Mouse (Mus musculus): Measurements from ENCODE around the gene Rabgap1l. TPM values are rescaled to one million over a fixed set of nuclear protein-coding genes. Genes with fewer than 3 reads are reported as not detected.

The Rabgap1l gene
- total RNA-seq, 2 experiments from 2014 or later = 241 to 255 TPM

- no peak for DNase-seq (ENCODE audit: low spot score in 2 of 2)
- TF ChIP-seq CTCF (conservative IDR thresholded peaks at IDR 0.05) = no peak
- no peak overlapping the region for H3K27ac ChIP-seq
- no peak overlapping the region for H3K4me3 ChIP-seq
Measured at GRCm38 (mm10) chr1:160774166-160774565, 18.8 kb downstream of the Rabgap1l start.

GRCm38 (mm10) chr1:160765565-160765964 is 27.4 kb downstream of the Rabgap1l start:
- DNase-seq (ENCODE audit: low spot score in 2 of 2) = no peak
- Histone ChIP-seq H3K27ac (no peak overlapping the region), H3K4me3 (no peak overlapping the region)
- no peak for TF ChIP-seq CTCF (conservative IDR thresholded peaks at IDR 0.05)

DNA sequence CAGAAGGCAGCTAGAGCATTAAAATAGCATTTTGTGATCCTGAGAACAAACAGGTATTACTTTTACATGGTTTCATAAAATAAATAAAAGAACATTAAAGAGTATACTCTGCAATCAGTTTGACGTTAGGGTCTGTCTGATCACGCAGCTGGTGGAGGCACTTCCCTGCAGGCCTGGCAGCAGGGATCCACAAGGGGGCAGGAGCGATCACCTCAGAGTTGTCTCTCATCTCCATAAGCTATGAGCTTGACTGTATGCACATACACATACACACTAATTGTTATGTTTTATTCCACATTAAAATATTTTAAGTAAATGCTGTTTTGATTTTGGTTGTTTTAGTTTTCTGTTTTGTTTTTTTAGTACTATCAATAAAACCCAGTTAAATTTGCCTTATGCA is 34.8 kb downstream of the Rabgap1l start:
- peak in 1 of 2 experiments; percentile 25 for DNase-seq (ENCODE audit: low spot score in 2 of 2)
- Histone ChIP-seq H3K4me3 (no peak overlapping the region), H3K27ac (no peak overlapping the region)
- peak; percentile 83 for TF ChIP-seq CTCF (conservative IDR thresholded peaks at IDR 0.05)

DNA sequence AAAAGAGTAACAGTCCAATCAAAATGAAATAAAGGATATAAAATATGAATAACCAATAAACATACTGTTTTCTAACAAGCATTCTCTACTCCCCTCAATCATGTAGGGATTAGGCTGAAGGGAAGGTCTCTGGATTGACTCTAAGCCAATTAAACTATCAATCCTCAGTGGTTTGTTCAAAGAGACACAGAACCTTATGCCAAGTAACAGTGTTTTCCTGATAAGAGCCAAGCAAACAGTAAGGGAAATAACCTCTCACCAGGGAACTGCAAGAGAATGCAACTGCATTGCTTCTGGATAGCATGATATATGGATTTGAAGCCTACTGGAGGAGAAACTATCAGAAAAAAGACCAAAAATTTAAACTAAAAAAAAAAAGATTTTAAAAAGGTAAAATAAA is 37.7 kb downstream of the Rabgap1l start:
- no peak for TF ChIP-seq CTCF (conservative IDR thresholded peaks at IDR 0.05)
- no peak overlapping the region for H3K4me3 ChIP-seq
- no peak for DNase-seq (ENCODE audit: low spot score in 2 of 2)
- no peak overlapping the region for H3K27ac ChIP-seq

- no peak for DNase-seq (ENCODE audit: low spot score in 2 of 2)
- Histone ChIP-seq H3K27ac (no peak overlapping the region), H3K4me3 (no peak overlapping the region)
- TF ChIP-seq CTCF (conservative IDR thresholded peaks at IDR 0.05) = no peak
Measured at GRCm38 (mm10) chr1:160750629-160751028, 42.4 kb downstream of the Rabgap1l start.

DNA sequence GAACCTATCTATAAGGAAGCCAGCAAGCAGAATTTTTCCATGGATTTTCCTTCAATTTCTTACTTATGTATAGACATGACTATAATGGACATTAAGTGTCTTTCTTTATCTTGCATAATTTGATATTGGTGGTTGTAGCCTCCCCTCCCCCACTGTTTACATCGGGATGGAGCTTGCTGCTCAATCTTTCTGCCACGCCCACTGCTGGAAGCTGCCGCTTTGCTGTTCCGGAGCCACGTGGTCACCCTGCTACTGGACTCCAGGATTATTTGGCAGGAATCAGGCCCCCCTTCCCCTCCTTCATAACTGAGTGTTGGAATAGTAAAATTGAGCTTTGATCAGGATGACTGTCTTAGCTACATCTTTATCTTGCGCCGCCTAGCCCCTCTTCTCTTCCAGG is 46.2 kb downstream of the Rabgap1l start:
- no peak overlapping the region for H3K27ac ChIP-seq
- DNase-seq (ENCODE audit: low spot score in 2 of 2) = no peak
- H3K4me3 ChIP-seq = no peak overlapping the region
- TF ChIP-seq CTCF (conservative IDR thresholded peaks at IDR 0.05) = no peak

- TF ChIP-seq CTCF (conservative IDR thresholded peaks at IDR 0.05) = no peak
- no peak for DNase-seq (ENCODE audit: low spot score in 2 of 2)
- no peak overlapping the region for H3K27ac ChIP-seq
- no peak overlapping the region for H3K4me3 ChIP-seq
Measured at GRCm38 (mm10) chr1:160745238-160745930, 47.6 kb downstream of the Rabgap1l start.

GRCm38 (mm10) chr1:160744009-160744408 is 49.0 kb downstream of the Rabgap1l start:
- Histone ChIP-seq H3K4me3 (no peak overlapping the region), H3K27ac (no peak overlapping the region)
- no peak for DNase-seq (ENCODE audit: low spot score in 2 of 2)
- peak; percentile 48 for TF ChIP-seq CTCF (conservative IDR thresholded peaks at IDR 0.05)

GRCm38 (mm10) chr1:160743229-160743628 is 49.8 kb downstream of the Rabgap1l start:
- no peak overlapping the region for H3K4me3 ChIP-seq
- H3K27ac ChIP-seq = no peak overlapping the region
- TF ChIP-seq CTCF (conservative IDR thresholded peaks at IDR 0.05) = peak; percentile 87
- peak; percentile 46 to 74 for DNase-seq (ENCODE audit: low spot score in 2 of 2)

GRCm38 (mm10) chr1:160740650-160741049 is 52.4 kb downstream of the Rabgap1l start:
- no peak for TF ChIP-seq CTCF (conservative IDR thresholded peaks at IDR 0.05)
- DNase-seq (ENCODE audit: low spot score in 2 of 2) = no peak
- no peak overlapping the region for H3K27ac ChIP-seq
- H3K4me3 ChIP-seq = no peak overlapping the region

DNA sequence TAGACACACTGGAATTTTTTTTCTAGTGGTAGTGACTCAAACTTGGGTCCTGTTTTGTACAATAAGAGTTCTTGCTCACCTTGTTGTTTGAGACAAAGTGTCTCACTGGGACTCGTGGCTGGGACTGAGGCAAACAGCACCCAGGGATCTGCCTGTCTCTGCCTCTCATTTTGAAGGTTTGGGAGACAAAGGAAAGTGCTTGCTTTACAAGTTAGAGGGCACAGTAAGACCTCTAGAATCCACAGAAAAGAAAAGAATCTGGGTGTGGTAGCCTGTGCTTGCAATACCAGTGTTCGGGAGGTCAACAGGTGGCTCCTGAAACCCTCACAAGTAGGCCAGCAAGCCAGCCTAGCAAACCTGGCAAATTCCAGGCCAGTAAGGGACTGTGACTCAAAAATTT is 58.3 kb downstream of the Rabgap1l start:
- no peak overlapping the region for H3K27ac ChIP-seq
- TF ChIP-seq CTCF (conservative IDR thresholded peaks at IDR 0.05) = no peak
- no peak overlapping the region for H3K4me3 ChIP-seq
- no peak for DNase-seq (ENCODE audit: low spot score in 2 of 2)

GRCm38 (mm10) chr1:160729944-160730343 is 63.1 kb downstream of the Rabgap1l start:
- DNase-seq (ENCODE audit: low spot score in 2 of 2) = no peak
- TF ChIP-seq CTCF (conservative IDR thresholded peaks at IDR 0.05) = no peak
- Histone ChIP-seq H3K4me3 (no peak overlapping the region), H3K27ac (no peak overlapping the region)

DNA sequence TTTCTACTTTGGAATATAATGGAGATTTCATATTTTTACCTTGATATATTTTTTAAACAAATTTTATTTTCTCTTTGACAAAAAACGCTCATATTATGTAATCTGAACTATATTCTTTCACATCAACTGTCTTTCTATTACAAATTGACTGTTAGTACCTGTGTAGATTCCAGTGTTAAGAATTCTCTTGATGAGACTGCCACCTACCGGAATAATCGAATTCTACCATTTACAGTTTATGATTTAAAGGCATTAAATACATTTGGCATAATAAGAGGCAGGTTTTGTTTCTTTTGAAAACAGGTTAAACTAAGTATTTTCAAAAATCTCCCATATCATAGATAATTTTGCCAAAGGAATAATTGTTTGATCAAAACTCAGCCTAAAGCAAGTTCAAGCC is 75.3 kb downstream of the Rabgap1l start:
- no peak overlapping the region for H3K4me3 ChIP-seq
- TF ChIP-seq CTCF (conservative IDR thresholded peaks at IDR 0.05) = peak; percentile 87
- peak; percentile 34 to 66 for DNase-seq (ENCODE audit: low spot score in 2 of 2)
- H3K27ac ChIP-seq = no peak overlapping the region

GRCm38 (mm10) chr1:160714685-160715084 is 78.3 kb downstream of the Rabgap1l start:
- TF ChIP-seq CTCF (conservative IDR thresholded peaks at IDR 0.05) = peak; percentile 84
- DNase-seq (ENCODE audit: low spot score in 2 of 2) = peak; percentile 25 to 56
- Histone ChIP-seq H3K4me3 (no peak overlapping the region), H3K27ac (no peak overlapping the region)
